Mouse (Mus musculus) spleen, adult 2 months (tissue): ENCODE measurements around the gene Kif5c.

Experiments used
- CTCF ChIP-seq: fragments of 200-500 bp; IDR thresholded peaks from 2 replicates; pipeline ENCODE4 v1.5.1; 2011; ENCODE audit warnings: mild to moderate bottlenecking, inconsistent platforms; ENCODE audit not compliant: insufficient read depth, insufficient read length, insufficient replicate concordance; ENCODE audit errors: extremely low read depth
- POLR2A ChIP-seq: fragments of 200-500 bp; IDR thresholded peaks from 2 replicates; pipeline ENCODE4 v1.6.1; 2011; ENCODE audit warnings: low read depth, low read length, inconsistent platforms

DNA sequence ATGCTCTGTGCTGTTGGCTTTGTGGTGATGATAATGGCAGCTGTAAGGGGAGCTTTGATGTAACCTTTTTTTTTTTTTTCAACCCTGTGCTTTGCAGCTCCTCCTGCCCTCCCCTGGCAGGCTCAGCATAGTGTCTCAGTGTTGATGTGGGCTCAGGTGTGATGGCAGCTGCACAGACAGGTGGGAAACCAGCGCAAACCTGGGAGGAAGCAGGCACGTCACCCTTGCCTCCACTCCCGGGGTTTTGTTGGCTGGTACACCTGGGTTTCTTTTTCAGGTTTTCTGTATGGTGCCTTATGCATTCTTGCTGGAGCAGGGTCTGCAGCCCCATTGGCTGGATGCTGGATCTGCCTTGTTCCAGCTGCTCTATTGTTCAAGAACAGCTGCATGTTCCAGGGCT, 198.1 kb downstream of the Kif5c start:
- TF ChIP-seq CTCF, result no peak
- no peak for TF ChIP-seq POLR2A
